Mouse (Mus musculus) left cerebral cortex, postnatal 25 days (tissue): ENCODE data around the gene Casp4. TPM values are rescaled to one million over a fixed set of nuclear protein-coding genes. Genes with fewer than 3 reads are reported as not detected.

Experiments used
- DNase-seq, 2 experiments: peaks; one replicate each; pipeline ENCODE4 v3.0.0; 2022; ENCODE audit warnings: low spot score in 2 of 2, mixed read lengths in 1 of 2
- intact Hi-C: fragments of 180-260 bp; cut with DNase I; formaldehyde crosslinking; loops from one replicate; pipeline ENCODE4 v1.15.1; 2025
- total RNA-seq, 2 experiments: library from RNA; stranded (reverse); gene quantifications; 2 replicates each; pipeline ENCODE4 v1.2.3; 2021

The Casp4 gene
- total RNA-seq, 2 experiments from 2014 or later, result 0.41 to 0.57 TPM

- DNase-seq, result no peak
- intact Hi-C loops, result no loop called here
These were observed 48.2 kb downstream of the Casp4 start for GRCm38 (mm10) chr9:5356801-5357200.

Other genes starting within 250 kb of the Casp4 start
- under 1 TPM; 0.80 to 0.94 TPM for gene Casp1, start 10.3 kb upstream of the Casp4 start, total RNA-seq
- gene Casp12, start 36.6 kb downstream of the Casp4 start, total RNA-seq, result 1 to 10 TPM; 1.1 to 2.1 TPM